Mouse (Mus musculus) MEL (cell line): ENCODE results near the gene Gm49358. TPM values are rescaled to one million over a fixed set of nuclear protein-coding genes. Genes with fewer than 3 reads are reported as not detected.

Experiments used
- DNase-seq: peaks from one replicate; pipeline ENCODE4 v3.0.0; 2011; ENCODE audit warnings: low read depth, low spot score
- H3K27ac ChIP-seq: 2 replicates; pipeline ENCODE4 v1.5.1; 2012; ENCODE audit warnings: low read depth, mild to moderate bottlenecking, control low read depth, low read length, moderate library complexity; ENCODE audit not compliant: control insufficient read depth
- H3K27me3 ChIP-seq, 2 experiments: fragments of 150-350 bp in 1 of 2; sonication (generic) in 1 of 2; 2 replicates each; pipeline ENCODE4 v1.6.1; 2012; ENCODE audit warnings: low read length in 2 of 2, mild to moderate bottlenecking in 2 of 2, improper control_type of control experiment in 1 of 2, moderate library complexity in 1 of 2; ENCODE audit not compliant: insufficient read depth in 2 of 2, control insufficient read depth in 1 of 2
- H3K36me3 ChIP-seq, 2 experiments: 2 replicates each; pipeline ENCODE4 v1.6.1; 2012 to 2014; ENCODE audit warnings: low read length in 2 of 2, improper control_type of control experiment in 1 of 2, inconsistent platforms in 1 of 2, mild to moderate bottlenecking in 1 of 2; ENCODE audit not compliant: insufficient read depth in 2 of 2, control insufficient read depth in 1 of 2
- H3K4me1 ChIP-seq, 2 experiments: fragments of 150-350 bp in 1 of 2; sonication (generic) in 1 of 2; 2 replicates each; pipeline ENCODE4 v1.6.1; 2012; ENCODE audit warnings: low read length in 2 of 2, improper control_type of control experiment in 1 of 2, mild to moderate bottlenecking in 1 of 2; ENCODE audit not compliant: insufficient read depth in 2 of 2, control insufficient read depth in 1 of 2
- H3K4me3 ChIP-seq, 2 experiments: fragments of 150-350 bp in 1 of 2; sonication (generic) in 1 of 2; 2 replicates each; pipeline ENCODE4 v1.5.1; 2012; ENCODE audit warnings: low read depth in 2 of 2, low read length in 2 of 2, mild to moderate bottlenecking in 2 of 2, moderate library complexity in 2 of 2, control low read depth in 1 of 2, improper control_type of control experiment in 1 of 2; ENCODE audit not compliant: control insufficient read depth in 1 of 2, insufficient read depth in 1 of 2
- H3K79me2 ChIP-seq: 2 replicates; pipeline ENCODE4 v1.6.1; 2012; ENCODE audit warnings: mild to moderate bottlenecking, low read length, moderate library complexity; ENCODE audit not compliant: control insufficient read depth, poor library complexity, insufficient read depth
- H3K9ac ChIP-seq: 2 replicates; pipeline ENCODE4 v1.6.1; 2012; ENCODE audit warnings: low read depth, mild to moderate bottlenecking, control low read depth, low read length, moderate library complexity; ENCODE audit not compliant: control insufficient read depth, poor library complexity, severe bottlenecking
- H3K9me3 ChIP-seq: fragments of 150-350 bp; sonication (generic); replicated peaks from 2 replicates; pipeline ENCODE4 v1.6.1; 2012; ENCODE audit warnings: mild to moderate bottlenecking, low read length, improper control_type of control experiment, moderate library complexity; ENCODE audit not compliant: insufficient read depth
- BHLHE40 ChIP-seq: IDR thresholded peaks from 2 replicates; pipeline ENCODE4 v1.6.1; 2012; ENCODE audit warnings: low read depth, mild to moderate bottlenecking, inconsistent platforms, low read length, improper control_type of control experiment, borderline replicate concordance
- CHD1 ChIP-seq: IDR thresholded peaks from 2 replicates; pipeline ENCODE4 v1.6.1; 2012; ENCODE audit warnings: low read depth, mild to moderate bottlenecking, inconsistent platforms, low read length, improper control_type of control experiment
- CHD2 ChIP-seq: IDR thresholded peaks from 2 replicates; pipeline ENCODE4 v1.6.1; 2011; ENCODE audit warnings: low read length, improper control_type of control experiment
- CTCF ChIP-seq, 3 experiments: IDR thresholded peaks in 2 of 3; conservative IDR thresholded peaks in 1 of 3; 2 replicates each; pipeline ENCODE4 v1.5.1; 2011 to 2012; ENCODE audit warnings: low read length in 3 of 3, low read depth in 2 of 3, mild to moderate bottlenecking in 2 of 3, improper control_type of control experiment in 1 of 3, inconsistent platforms in 1 of 3, mixed read lengths in 1 of 3, moderate library complexity in 1 of 3; ENCODE audit not compliant: control insufficient read depth in 1 of 3, insufficient read depth in 1 of 3, poor library complexity in 1 of 3, severe bottlenecking in 1 of 3
- E2F4 ChIP-seq: IDR thresholded peaks from 2 replicates; pipeline ENCODE4 v1.6.1; 2011; ENCODE audit warnings: low read depth, low read length, improper control_type of control experiment, borderline replicate concordance
- ELF1 ChIP-seq: IDR thresholded peaks from 2 replicates; pipeline ENCODE4 v1.6.1; 2014; ENCODE audit warnings: low read depth, mild to moderate bottlenecking, inconsistent platforms, low read length, improper control_type of control experiment, moderate library complexity
- EP300 ChIP-seq, 2 experiments: IDR thresholded peaks; 2 replicates each; pipeline ENCODE4 v1.6.1; 2011; ENCODE audit warnings: improper control_type of control experiment in 2 of 2, low read length in 2 of 2, low read depth in 1 of 2, mild to moderate bottlenecking in 1 of 2
- ETS1 ChIP-seq: IDR thresholded peaks from 2 replicates; pipeline ENCODE4 v1.6.1; 2012; ENCODE audit warnings: low read depth, mild to moderate bottlenecking, inconsistent platforms, low read length, improper control_type of control experiment, moderate library complexity
- GABPA ChIP-seq: IDR thresholded peaks from 2 replicates; pipeline ENCODE4 v1.6.1; 2012; ENCODE audit warnings: low read depth, mild to moderate bottlenecking, inconsistent platforms, low read length, improper control_type of control experiment, moderate library complexity
- MAFK ChIP-seq: IDR thresholded peaks from 2 replicates; pipeline ENCODE4 v1.6.1; 2011; ENCODE audit warnings: low read depth, mild to moderate bottlenecking, low read length, improper control_type of control experiment, borderline replicate concordance
- MAX ChIP-seq: IDR thresholded peaks from 2 replicates; pipeline ENCODE4 v1.6.1; 2011; ENCODE audit warnings: low read length, improper control_type of control experiment
- MAZ ChIP-seq: IDR thresholded peaks from 2 replicates; pipeline ENCODE4 v1.6.1; 2012; ENCODE audit warnings: low read depth, mild to moderate bottlenecking, inconsistent platforms, low read length, improper control_type of control experiment
- MEF2A ChIP-seq: IDR thresholded peaks from 2 replicates; pipeline ENCODE4 v1.6.1; 2014; ENCODE audit warnings: low read depth, mild to moderate bottlenecking, inconsistent platforms, low read length, improper control_type of control experiment; ENCODE audit not compliant: poor library complexity, insufficient replicate concordance, severe bottlenecking; ENCODE audit errors: extremely low read depth
- MXI1 ChIP-seq: IDR thresholded peaks from 2 replicates; pipeline ENCODE4 v1.6.1; 2011; ENCODE audit warnings: mild to moderate bottlenecking, low read depth, low read length, improper control_type of control experiment
- MYC ChIP-seq: IDR thresholded peaks from 2 replicates; pipeline ENCODE4 v1.6.1; 2011; ENCODE audit warnings: low read depth, mild to moderate bottlenecking, low read length, improper control_type of control experiment, moderate library complexity
- NRF1 ChIP-seq: IDR thresholded peaks from 2 replicates; pipeline ENCODE4 v1.6.1; 2014; ENCODE audit warnings: low read depth, mild to moderate bottlenecking, inconsistent platforms, low read length, improper control_type of control experiment, moderate library complexity; ENCODE audit not compliant: poor library complexity, insufficient read depth, severe bottlenecking
- POLR2AphosphoS2 ChIP-seq: IDR thresholded peaks from 2 replicates; pipeline ENCODE4 v1.6.1; 2011; ENCODE audit warnings: low read length, improper control_type of control experiment
- POLR2AphosphoS5 ChIP-seq: IDR thresholded peaks from 2 replicates; pipeline ENCODE4 v1.6.1; 2012; ENCODE audit warnings: low read depth, borderline replicate concordance, mild to moderate bottlenecking, inconsistent platforms, low read length, moderate library complexity, mixed read lengths
- RAD21 ChIP-seq: IDR thresholded peaks from 2 replicates; pipeline ENCODE4 v1.6.1; 2011; ENCODE audit warnings: mild to moderate bottlenecking, low read depth, low read length, improper control_type of control experiment
- RCOR1 ChIP-seq: IDR thresholded peaks from 2 replicates; pipeline ENCODE4 v1.6.1; 2012; ENCODE audit warnings: low read depth, mild to moderate bottlenecking, inconsistent platforms, low read length, improper control_type of control experiment
- SIN3A ChIP-seq: IDR thresholded peaks from 2 replicates; pipeline ENCODE4 v1.6.1; 2012; ENCODE audit warnings: low read length, improper control_type of control experiment, inconsistent platforms
- SMC3 ChIP-seq: IDR thresholded peaks from 2 replicates; pipeline ENCODE4 v1.6.1; 2011; ENCODE audit warnings: low read depth, low read length, improper control_type of control experiment
- TAL1 ChIP-seq: IDR thresholded peaks from 2 replicates; pipeline ENCODE4 v1.6.1; 2012; ENCODE audit warnings: mild to moderate bottlenecking, inconsistent platforms, low read length, moderate library complexity, mixed read lengths
- TBP ChIP-seq: IDR thresholded peaks from 2 replicates; pipeline ENCODE4 v1.8.0; 2011; ENCODE audit warnings: low read depth, low read length, improper control_type of control experiment
- UBTF ChIP-seq: IDR thresholded peaks from 2 replicates; pipeline ENCODE4 v1.6.1; 2012; ENCODE audit warnings: low read depth, mild to moderate bottlenecking, inconsistent platforms, low read length, improper control_type of control experiment, moderate library complexity, borderline replicate concordance; ENCODE audit not compliant: insufficient read depth
- USF1 ChIP-seq: IDR thresholded peaks from 2 replicates; pipeline ENCODE4 v1.6.1; 2014; ENCODE audit warnings: low read depth, mild to moderate bottlenecking, inconsistent platforms, low read length, improper control_type of control experiment, moderate library complexity
- USF2 ChIP-seq, 2 experiments: IDR thresholded peaks; 2 replicates each; pipeline ENCODE4 v1.6.1; 2011 to 2012; ENCODE audit warnings: improper control_type of control experiment in 2 of 2, low read length in 2 of 2, borderline replicate concordance in 1 of 2, inconsistent platforms in 1 of 2, low read depth in 1 of 2, mild to moderate bottlenecking in 1 of 2; ENCODE audit not compliant: insufficient read depth in 1 of 2
- ZKSCAN1 ChIP-seq: IDR thresholded peaks from 2 replicates; pipeline ENCODE4 v1.6.1; 2012; ENCODE audit warnings: low read depth, mild to moderate bottlenecking, inconsistent platforms, low read length, improper control_type of control experiment, moderate library complexity
- ZMIZ1 ChIP-seq: IDR thresholded peaks from 2 replicates; pipeline ENCODE4 v1.6.1; 2012; ENCODE audit warnings: low read depth, mild to moderate bottlenecking, inconsistent platforms, low read length, improper control_type of control experiment, moderate library complexity
- ZNF384 ChIP-seq: IDR thresholded peaks from 2 replicates; pipeline ENCODE4 v1.6.1; 2012; ENCODE audit warnings: low read depth, mild to moderate bottlenecking, inconsistent platforms, low read length, improper control_type of control experiment
- polyA plus RNA-seq, 2 experiments: library from polyadenylated mRNA; stranded (reverse) in 1 of 2; unstranded in 1 of 2; fragments of >175 nt in 1 of 2; fragments of >200 nt in 1 of 2; gene quantifications; 2 replicates each; pipeline versions ENCODE4 v1.2.1 to v1.2.4; 2012; ENCODE audit warnings: low replicate concordance in 2 of 2, low read depth in 1 of 2; ENCODE audit not compliant: insufficient read length in 2 of 2, insufficient read depth in 1 of 2, missing spikeins in 1 of 2
- total RNA-seq: library from RNA; depleted of rRNA; stranded (reverse); fragments of 300-350 nt; gene quantifications from 2 replicates; pipeline ENCODE4 v1.2.3, GENCODE M21; 2012; rRNA removed

The Gm49358 gene
- 1.3 and 1.8 TPM in 2 replicates for total RNA-seq
- not detected for polyA plus RNA-seq

DNA sequence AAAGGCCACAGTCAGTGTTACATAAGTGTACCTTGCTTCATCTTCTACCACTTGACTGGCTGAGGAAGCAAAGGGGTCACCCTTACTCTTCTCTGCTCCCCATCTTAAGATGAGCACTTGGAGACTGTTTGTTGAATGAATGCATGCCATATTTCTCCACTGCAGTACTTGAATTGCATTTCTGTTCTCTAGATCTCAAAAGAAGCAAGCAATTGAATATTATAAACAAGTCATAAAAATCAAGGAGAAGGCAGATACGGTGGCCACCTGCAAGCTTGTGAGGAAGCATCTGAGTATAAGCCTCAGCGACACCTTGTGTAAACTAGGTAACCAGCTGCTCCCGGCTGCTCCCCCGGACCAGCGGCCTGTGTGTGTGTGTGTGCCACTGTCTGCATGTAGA is at the start of gene Gm49358:
Gene Gm49358 (plus strand): TSS at position 301 of the 400 bp plus-strand sequence.
- Histone ChIP-seq H3K36me3 (no peaks in the 10 kb centered on the region), H3K4me1 (no peaks in the 10 kb centered on the region), H3K4me3 (no peak within 1 kb of the TSS), H3K9ac (no peak within 1 kb of the TSS), H3K9me3 (no peaks in the 10 kb centered on the region), H3K27ac (no peak within 1 kb of the TSS), H3K27me3 (no peaks in the 10 kb centered on the region), H3K79me2 (no peaks in the 10 kb centered on the region)
- TF ChIP-seq BHLHE40 (no peak), ELF1 (no peak), ZKSCAN1 (no peak), SIN3A (no peak), MAFK (no peak), MXI1 (no peak), USF2 (IDR thresholded peaks at IDR 0.05; ENCODE audit: borderline replicate concordance in 1 of 2, insufficient read depth in 1 of 2, low read depth in 1 of 2, low read length in 2 of 2) (no peak)
- DNase-seq, result no peak

DNA sequence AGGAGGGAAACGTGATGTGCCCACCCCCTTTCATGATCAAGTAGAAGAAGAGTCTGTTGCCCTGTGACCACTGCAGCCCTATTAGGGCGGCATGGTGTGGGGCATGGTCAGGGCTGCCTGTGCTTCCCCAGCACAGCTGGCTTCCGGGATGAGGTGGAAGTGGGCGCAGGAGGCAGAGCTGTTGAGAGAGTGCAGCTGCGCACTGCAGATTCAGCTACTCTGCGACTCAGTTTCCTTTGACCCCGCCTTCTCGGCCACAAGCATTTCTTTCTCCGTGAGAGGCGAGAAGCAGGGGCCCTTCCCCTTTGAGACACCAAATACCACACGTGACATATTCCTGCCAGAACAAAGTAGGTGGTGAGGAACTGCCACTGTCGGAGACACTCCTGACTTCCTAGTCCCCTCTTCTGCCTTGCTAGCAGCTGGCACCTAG is 36.2 kb upstream of the Gm49358 start:
- H3K4me1 ChIP-seq, result peaks cover 0 to 7% of the 10 kb centered on the region in 2 experiments; a peak in 2 of 4 replicates
- no peaks in the 10 kb centered on the region for H3K27me3 ChIP-seq
- no peaks in the 10 kb centered on the region for H3K9me3 ChIP-seq
- H3K36me3 ChIP-seq, result peaks cover 0 to 3% of the 10 kb centered on the region in 2 experiments; a peak in 1 of 4 replicates
- H3K27ac ChIP-seq, result peak overlapping the region; percentile 65
- H3K4me3 ChIP-seq, result peak overlapping the region; percentile 57 to 61
- peak; percentile 95 for DNase-seq
- peak overlapping the region; percentile 75 for H3K9ac ChIP-seq
- no peaks in the 10 kb centered on the region; the same call in 1 of the 2 replicates for H3K79me2 ChIP-seq
- TF ChIP-seq POLR2AphosphoS2 (peak; percentile 71; the same call in 1 of the 2 replicates), ZKSCAN1 (no peak), CHD1 (no peak), SMC3 (no peak), ETS1 (peak; percentile 39), MYC (peak; percentile 73; the same call in 1 of the 2 replicates), UBTF (no peak), E2F4 (no peak), TBP (peak; percentile 51), GABPA (no peak), RAD21 (no peak), USF1 (peak; percentile 92), TAL1 (no peak), MAX (peak; percentile 89), BHLHE40 (peak; percentile 81; the same call in 1 of the 2 replicates), EP300 (IDR thresholded peaks at IDR 0.05; ENCODE audit: low read depth in 1 of 2, low read length in 2 of 2) (no peak), ELF1 (peak; percentile 91), POLR2AphosphoS5 (no peak), ZNF384 (no peak), MXI1 (peak; percentile 83), MAZ (no peak), MEF2A (no peak), CHD2 (no peak), NRF1 (peak; percentile 76), RCOR1 (no peak), CTCF (IDR thresholded peaks at IDR 0.05 in 2 of 3, conservative IDR thresholded peaks at IDR 0.05 in 1 of 3; ENCODE audit: control insufficient read depth in 1 of 3, insufficient read depth in 1 of 3, low read depth in 2 of 3, low read length in 3 of 3, poor library complexity in 1 of 3, severe bottlenecking in 1 of 3) (no peak), ZMIZ1 (no peak)
